Mouse (Mus musculus): Measurements from ENCODE around the gene Celsr3. TPM values are rescaled to one million over a fixed set of nuclear protein-coding genes. Genes with fewer than 3 reads are reported as not detected.

The Celsr3 gene
- total and polyA plus RNA-seq, 2 experiments = not detected

DNA sequence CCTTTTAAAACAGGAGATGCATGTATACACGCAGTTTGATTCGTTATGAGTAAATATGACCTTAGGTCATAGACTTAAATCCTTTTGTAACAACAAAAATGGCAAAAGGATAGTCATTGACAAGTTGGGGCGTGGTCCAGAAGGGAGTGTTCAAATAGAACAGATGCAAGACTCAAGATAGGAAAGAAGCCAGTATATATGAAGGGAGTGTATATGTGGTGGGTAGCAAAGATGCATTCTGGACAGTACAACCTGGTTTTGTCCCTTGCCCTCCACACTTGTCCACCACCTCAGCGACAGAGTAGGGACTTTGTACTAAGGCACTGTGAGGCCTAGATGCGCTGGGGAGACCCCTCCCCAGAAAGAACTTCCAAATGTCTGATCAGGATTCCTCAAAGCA lies 18.4 kb upstream of the Celsr3 start:
- Histone ChIP-seq H3K9ac (ENCODE audit: low read depth, low read length) (no peak overlapping the region), H3K27me3 (ENCODE audit: control insufficient read depth, insufficient read depth, low read length) (no peaks in the 10 kb centered on the region), H3K79me2 (ENCODE audit: control insufficient read depth, insufficient read depth, low read length) (no peaks in the 10 kb centered on the region), H3K27ac (replicated peaks; ENCODE audit: insufficient read depth, low read depth, low read length) (no peak overlapping the region), H3K4me3 (ENCODE audit: insufficient read depth, low read depth, low read length) (no peak overlapping the region), H3K36me3 (ENCODE audit: control insufficient read depth, insufficient read depth, low read length) (peaks cover 29% of the 10 kb centered on the region), H3K4me1 (ENCODE audit: control insufficient read depth, insufficient read depth, low read length) (peaks cover 4% of the 10 kb centered on the region; the same call in 1 of the 2 replicates)
- DNase-seq (ENCODE audit: extremely low read depth, low read depth, low spot score) = no peak
- WGBS = 39% methylated on average over 5 of the region's 5 CpGs
- TF ChIP-seq CTCF (IDR thresholded peaks at IDR 0.05; ENCODE audit: low read depth, low read length) (no peak), POLR2A (IDR thresholded peaks at IDR 0.05; ENCODE audit: extremely low read depth, insufficient read depth, low read length) (no peak)

DNA sequence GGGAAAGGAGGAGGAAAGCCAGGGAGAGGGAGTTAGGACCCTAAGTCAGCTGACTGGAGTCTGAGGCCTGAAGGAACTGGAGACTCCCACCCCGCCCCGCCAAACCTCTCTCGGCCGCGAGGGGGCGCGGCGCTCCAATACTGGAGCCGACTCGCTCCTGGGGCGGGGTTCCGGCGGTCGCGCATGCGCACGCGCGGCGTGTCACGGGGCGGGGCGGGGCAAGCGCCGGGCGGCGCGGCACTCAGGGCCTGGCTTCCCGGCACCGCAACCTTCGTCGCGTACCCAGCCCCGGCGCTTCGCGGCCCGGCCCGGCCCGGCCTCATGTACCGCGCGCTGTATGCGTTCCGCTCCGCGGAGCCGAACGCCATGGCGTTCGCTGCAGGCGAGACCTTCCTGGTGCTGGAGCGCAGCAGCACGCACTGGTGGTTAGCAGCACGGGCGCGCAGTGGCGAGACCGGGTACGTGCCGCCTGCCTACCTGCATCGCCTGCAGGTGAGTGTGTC lies 17.9 kb upstream of the Celsr3 start, which contains the start of gene Nckipsd:
Gene Nckipsd (plus strand): TSS at position 206 of the 503 bp plus-strand sequence.
- Histone ChIP-seq H3K4me1 (ENCODE audit: control insufficient read depth, insufficient read depth, low read length) (peaks cover 4% of the 10 kb centered on the region; the same call in 1 of the 2 replicates), H3K27me3 (ENCODE audit: control insufficient read depth, insufficient read depth, low read length) (no peaks in the 10 kb centered on the region), H3K4me3 (ENCODE audit: insufficient read depth, low read depth, low read length) (peak within 1 kb of the TSS; percentile 91), H3K27ac (replicated peaks; ENCODE audit: insufficient read depth, low read depth, low read length) (peak within 1 kb of the TSS; percentile 23; the same call in 1 of the 2 replicates), H3K79me2 (ENCODE audit: control insufficient read depth, insufficient read depth, low read length) (no peaks in the 10 kb centered on the region), H3K36me3 (ENCODE audit: control insufficient read depth, insufficient read depth, low read length) (peaks cover 26% of the 10 kb centered on the region), H3K9ac (ENCODE audit: low read depth, low read length) (peak within 1 kb of the TSS; percentile 99)
- TF ChIP-seq POLR2A (IDR thresholded peaks at IDR 0.05; ENCODE audit: extremely low read depth, insufficient read depth, low read length) (0 out of 2 replicates have a peak, but pooled peaks have one; percentile 39), CTCF (IDR thresholded peaks at IDR 0.05; ENCODE audit: low read depth, low read length) (peak; percentile 81)
- no peak for DNase-seq (ENCODE audit: extremely low read depth, low read depth, low spot score)
- WGBS = 1% methylated on average over 62 of the region's 62 CpGs

DNA sequence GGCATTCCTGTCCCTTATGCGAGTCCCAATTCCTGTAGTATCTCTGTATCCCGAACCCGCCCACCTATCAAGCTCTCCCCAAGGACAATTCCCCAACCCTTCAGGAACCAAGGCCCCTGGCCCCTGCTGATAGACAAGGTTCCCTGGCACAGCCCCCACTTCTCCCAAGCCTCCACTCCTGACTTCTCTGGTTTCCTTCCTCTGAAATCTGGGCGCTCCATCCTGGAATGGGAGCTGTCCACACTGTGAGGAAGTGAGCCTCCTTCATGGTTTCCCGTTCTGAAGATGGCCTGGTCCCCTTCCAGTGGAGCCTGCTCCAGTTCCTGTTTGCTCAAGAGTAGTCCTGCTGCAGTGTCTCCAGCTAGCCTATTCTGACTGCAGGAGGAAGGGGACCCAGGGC lies 16.9 kb upstream of the Celsr3 start:
- no peak for DNase-seq (ENCODE audit: extremely low read depth, low read depth, low spot score)
- Histone ChIP-seq H3K27me3 (ENCODE audit: control insufficient read depth, insufficient read depth, low read length) (no peaks in the 10 kb centered on the region), H3K4me1 (ENCODE audit: control insufficient read depth, insufficient read depth, low read length) (peaks cover 4% of the 10 kb centered on the region; the same call in 1 of the 2 replicates), H3K27ac (replicated peaks; ENCODE audit: insufficient read depth, low read depth, low read length) (peak overlapping the region; percentile 36; the same call in 1 of the 2 replicates), H3K36me3 (ENCODE audit: control insufficient read depth, insufficient read depth, low read length) (peaks cover 18% of the 10 kb centered on the region), H3K4me3 (ENCODE audit: insufficient read depth, low read depth, low read length) (no peak overlapping the region), H3K9ac (ENCODE audit: low read depth, low read length) (no peak overlapping the region), H3K79me2 (ENCODE audit: control insufficient read depth, insufficient read depth, low read length) (no peaks in the 10 kb centered on the region)
- 66% methylated on average over 5 of the region's 5 CpGs for WGBS
- TF ChIP-seq POLR2A (IDR thresholded peaks at IDR 0.05; ENCODE audit: extremely low read depth, insufficient read depth, low read length) (no peak), CTCF (IDR thresholded peaks at IDR 0.05; ENCODE audit: low read depth, low read length) (no peak)

DNA sequence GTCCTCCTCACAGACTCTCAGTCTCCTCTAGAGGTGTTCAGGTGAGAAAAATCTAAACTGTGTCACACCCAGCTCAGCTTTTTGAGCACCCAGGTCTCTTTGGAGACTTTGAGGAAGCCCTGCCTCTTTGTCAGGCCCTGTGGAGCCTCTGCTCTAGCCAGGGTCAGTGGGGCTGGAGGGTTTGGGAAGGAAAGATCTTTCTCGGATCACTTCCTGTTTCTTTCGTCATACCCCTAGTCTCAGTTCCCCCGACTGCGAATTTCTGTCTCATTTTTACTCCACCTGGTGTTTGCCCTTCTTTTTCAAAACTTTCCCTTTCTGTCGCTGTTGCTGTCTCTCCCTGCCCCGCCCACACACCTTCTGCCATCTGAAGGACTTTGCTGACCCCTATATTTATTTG lies 16.4 kb upstream of the Celsr3 start:
- Histone ChIP-seq H3K79me2 (ENCODE audit: control insufficient read depth, insufficient read depth, low read length) (no peaks in the 10 kb centered on the region), H3K9ac (ENCODE audit: low read depth, low read length) (no peak overlapping the region), H3K36me3 (ENCODE audit: control insufficient read depth, insufficient read depth, low read length) (peaks cover 13% of the 10 kb centered on the region), H3K4me3 (ENCODE audit: insufficient read depth, low read depth, low read length) (no peak overlapping the region), H3K27me3 (ENCODE audit: control insufficient read depth, insufficient read depth, low read length) (no peaks in the 10 kb centered on the region), H3K27ac (replicated peaks; ENCODE audit: insufficient read depth, low read depth, low read length) (peak overlapping the region; percentile 36; the same call in 1 of the 2 replicates), H3K4me1 (ENCODE audit: control insufficient read depth, insufficient read depth, low read length) (peaks cover 4% of the 10 kb centered on the region; the same call in 1 of the 2 replicates)
- TF ChIP-seq POLR2A (IDR thresholded peaks at IDR 0.05; ENCODE audit: extremely low read depth, insufficient read depth, low read length) = no peak
- TF ChIP-seq CTCF (IDR thresholded peaks at IDR 0.05; ENCODE audit: low read depth, low read length) = no peak
- no peak for DNase-seq (ENCODE audit: extremely low read depth, low read depth, low spot score)
- 69% methylated on average over 6 of the region's 6 CpGs for WGBS

DNA sequence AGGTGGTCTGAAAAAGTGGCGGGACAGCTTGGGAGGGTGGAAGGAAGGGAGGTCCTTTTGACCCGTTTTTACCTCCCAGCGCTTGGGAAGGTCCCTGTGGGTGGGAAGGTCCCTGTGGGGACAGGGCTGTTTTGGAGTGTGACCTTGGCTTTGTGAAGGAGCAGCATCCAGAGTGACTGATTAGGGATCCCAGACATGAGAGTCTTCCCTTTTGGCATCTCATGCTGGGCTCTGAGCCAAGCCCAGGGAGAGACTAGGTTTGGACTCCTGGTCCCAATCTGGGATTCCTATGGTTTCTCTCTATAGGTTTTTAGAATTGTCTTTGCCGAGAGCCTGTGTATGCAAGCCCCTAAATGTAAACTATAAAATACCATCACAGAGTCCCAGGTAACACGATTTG lies 15.6 kb upstream of the Celsr3 start:
- H3K27me3 ChIP-seq (ENCODE audit: control insufficient read depth, insufficient read depth, low read length) = no peaks in the 10 kb centered on the region
- no peak for TF ChIP-seq CTCF (IDR thresholded peaks at IDR 0.05; ENCODE audit: low read depth, low read length)
- TF ChIP-seq POLR2A (IDR thresholded peaks at IDR 0.05; ENCODE audit: extremely low read depth, insufficient read depth, low read length) = no peak
- no peak overlapping the region for H3K27ac ChIP-seq (replicated peaks; ENCODE audit: insufficient read depth, low read depth, low read length)
- H3K36me3 ChIP-seq (ENCODE audit: control insufficient read depth, insufficient read depth, low read length) = peaks cover 5% of the 10 kb centered on the region
- no peak overlapping the region for H3K4me3 ChIP-seq (ENCODE audit: insufficient read depth, low read depth, low read length)
- DNase-seq (ENCODE audit: extremely low read depth, low read depth, low spot score) = no peak
- H3K9ac ChIP-seq (ENCODE audit: low read depth, low read length) = no peak overlapping the region
- peaks cover 4% of the 10 kb centered on the region; the same call in 1 of the 2 replicates for H3K4me1 ChIP-seq (ENCODE audit: control insufficient read depth, insufficient read depth, low read length)
- 73% methylated on average over 5 of the region's 5 CpGs for WGBS
- H3K79me2 ChIP-seq (ENCODE audit: control insufficient read depth, insufficient read depth, low read length) = no peaks in the 10 kb centered on the region

DNA sequence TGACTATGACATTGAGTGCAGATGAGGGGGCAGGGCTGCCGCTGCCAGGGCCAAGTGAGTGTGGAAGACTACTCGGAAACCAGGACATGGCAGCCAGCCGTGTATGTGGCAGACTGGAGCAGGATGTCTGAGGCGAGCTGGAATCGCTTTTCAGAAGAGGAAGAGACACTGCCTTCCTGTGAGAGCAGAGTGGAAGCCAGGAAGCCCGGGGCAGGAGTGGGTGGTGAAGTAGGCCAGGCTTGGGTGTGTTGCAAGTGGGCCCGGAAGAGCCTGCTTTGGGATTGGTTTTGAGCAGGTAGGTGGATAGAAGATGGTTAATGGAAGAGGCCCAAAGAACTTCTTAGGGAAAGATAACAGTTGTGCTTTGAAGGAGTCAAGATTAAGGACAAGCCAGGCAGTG lies 10.6 kb upstream of the Celsr3 start:
- WGBS = 83% methylated on average over 7 of the region's 7 CpGs

More for the DNA sequence above, 10.6 kb upstream of the Celsr3 start:
- TF ChIP-seq POLR2A (IDR thresholded peaks at IDR 0.05; ENCODE audit: extremely low read depth, insufficient read depth, low read length) (no peak), CTCF (IDR thresholded peaks at IDR 0.05; ENCODE audit: low read depth, low read length) (no peak)
- no peaks in the 10 kb centered on the region; the same call in 1 of the 2 replicates for H3K36me3 ChIP-seq (ENCODE audit: control insufficient read depth, insufficient read depth, low read length)
- H3K4me1 ChIP-seq (ENCODE audit: control insufficient read depth, insufficient read depth, low read length) = no peaks in the 10 kb centered on the region
- no peak overlapping the region for H3K4me3 ChIP-seq (ENCODE audit: insufficient read depth, low read depth, low read length)
- no peak overlapping the region for H3K27ac ChIP-seq (replicated peaks; ENCODE audit: insufficient read depth, low read depth, low read length)
- no peak overlapping the region for H3K9ac ChIP-seq (ENCODE audit: low read depth, low read length)
- no peak for DNase-seq (ENCODE audit: extremely low read depth, low read depth, low spot score)
- H3K79me2 ChIP-seq (ENCODE audit: control insufficient read depth, insufficient read depth, low read length) = no peaks in the 10 kb centered on the region
- H3K27me3 ChIP-seq (ENCODE audit: control insufficient read depth, insufficient read depth, low read length) = no peaks in the 10 kb centered on the region

Measured in liver, adult 2 months (tissue).